Mouse (Mus musculus): ENCODE measurements around the gene St6galnac5. TPM values are rescaled to one million over a fixed set of nuclear protein-coding genes. Genes with fewer than 3 reads are reported as not detected.

St6galnac5 gene
- polyA plus RNA-seq (2015; fragmentation: Nextera tagmentation; extraction: Ambion mirVana): 0.02 and 0.03 TPM in 2 replicates

GRCm38 (mm10) chr3:152981988-152982387 lies at the start of gene St6galnac5:
Gene St6galnac5 (minus strand): TSS chr3:152982246.
- 2% methylated on average over 17 of the region's 17 CpGs for WGBS (ENCODE audit: insufficient replicate concordance)
- Histone ChIP-seq H3K4me2 (peak within 1 kb of the TSS; percentile 27), H3K27ac (replicated peaks) (no peak within 1 kb of the TSS), H3K4me1 (replicated peaks) (peaks cover 19% of the 10 kb centered on the region), H3K9me3 (replicated peaks) (no peaks in the 10 kb centered on the region), H3K36me3 (replicated peaks) (no peaks in the 10 kb centered on the region), H3K9ac (no peak within 1 kb of the TSS), H3K27me3 (peaks cover 57% of the 10 kb centered on the region), H3K4me3 (replicated peaks) (0 out of 2 replicates have a peak within 1 kb of the TSS, but pooled peaks have one; percentile 1)
- ATAC-seq (ENCODE audit: insufficient read depth): no peak

- Histone ChIP-seq H3K27ac (replicated peaks) (no peak overlapping the region), H3K4me3 (replicated peaks) (no peak overlapping the region), H3K9me3 (replicated peaks) (no peaks in the 10 kb centered on the region), H3K4me1 (replicated peaks) (no peaks in the 10 kb centered on the region), H3K36me3 (replicated peaks) (no peaks in the 10 kb centered on the region), H3K27me3 (no peaks in the 10 kb centered on the region), H3K9ac (no peak overlapping the region), H3K4me2 (no peak overlapping the region)
- WGBS (ENCODE audit: insufficient replicate concordance): 77% methylated on average over 5 of the region's 5 CpGs
- ATAC-seq (ENCODE audit: insufficient read depth): no peak
These were observed 48.7 kb upstream of the St6galnac5 start for GRCm38 (mm10) chr3:153030756-153031155.

- no peaks in the 10 kb centered on the region for H3K4me1 ChIP-seq (replicated peaks)
- no peaks in the 10 kb centered on the region for H3K27me3 ChIP-seq
- ATAC-seq (ENCODE audit: insufficient read depth): no peak
- H3K27ac ChIP-seq (replicated peaks): no peak overlapping the region
- H3K4me3 ChIP-seq (replicated peaks): no peak overlapping the region
- no peak overlapping the region for H3K4me2 ChIP-seq
- H3K36me3 ChIP-seq (replicated peaks): no peaks in the 10 kb centered on the region
- no peaks in the 10 kb centered on the region for H3K9me3 ChIP-seq (replicated peaks)
- H3K9ac ChIP-seq: no peak overlapping the region
- WGBS (ENCODE audit: insufficient replicate concordance): 73% methylated on average over 11 of the region's 11 CpGs
These were observed 42.0 kb upstream of the St6galnac5 start for GRCm38 (mm10) chr3:153024016-153024415.

- ATAC-seq (ENCODE audit: insufficient read depth): no peak
- Histone ChIP-seq H3K4me1 (replicated peaks) (no peaks in the 10 kb centered on the region), H3K4me3 (replicated peaks) (no peak overlapping the region), H3K27me3 (no peaks in the 10 kb centered on the region; the same call in 1 of the 2 replicates), H3K36me3 (replicated peaks) (no peaks in the 10 kb centered on the region), H3K27ac (replicated peaks) (no peak overlapping the region), H3K9me3 (replicated peaks) (no peaks in the 10 kb centered on the region), H3K4me2 (no peak overlapping the region), H3K9ac (no peak overlapping the region)
- 55% methylated on average over 10 of the region's 10 CpGs for WGBS (ENCODE audit: insufficient replicate concordance)
These were observed 36.0 kb upstream of the St6galnac5 start for GRCm38 (mm10) chr3:153018051-153018450.

GRCm38 (mm10) chr3:153016355-153016754 lies 34.3 kb upstream of the St6galnac5 start:
- Histone ChIP-seq H3K9ac (no peak overlapping the region), H3K4me2 (no peak overlapping the region), H3K27ac (replicated peaks) (no peak overlapping the region), H3K36me3 (replicated peaks) (no peaks in the 10 kb centered on the region), H3K4me1 (replicated peaks) (no peaks in the 10 kb centered on the region), H3K4me3 (replicated peaks) (no peak overlapping the region), H3K9me3 (replicated peaks) (no peaks in the 10 kb centered on the region), H3K27me3 (no peaks in the 10 kb centered on the region; the same call in 1 of the 2 replicates)
- 47% methylated on average over 8 of the region's 8 CpGs for WGBS (ENCODE audit: insufficient replicate concordance)
- ATAC-seq (ENCODE audit: insufficient read depth): no peak

GRCm38 (mm10) chr3:153006893-153007292 lies 24.8 kb upstream of the St6galnac5 start:
- whole genome bisulfite sequencing (ENCODE audit: insufficient replicate concordance): 71% methylated on average over 6 of the region's 6 CpGs
- H3K27ac ChIP-seq (replicated peaks): no peak overlapping the region
- no peak overlapping the region for H3K4me2 ChIP-seq
- no peaks in the 10 kb centered on the region for H3K27me3 ChIP-seq
- no peak overlapping the region for H3K9ac ChIP-seq
- H3K4me1 ChIP-seq (replicated peaks): no peaks in the 10 kb centered on the region
- no peaks in the 10 kb centered on the region for H3K9me3 ChIP-seq (replicated peaks)
- H3K4me3 ChIP-seq (replicated peaks): no peak overlapping the region
- H3K36me3 ChIP-seq (replicated peaks): no peaks in the 10 kb centered on the region
- no peak for ATAC-seq (ENCODE audit: insufficient read depth)

- Histone ChIP-seq H3K9ac (no peak overlapping the region), H3K4me1 (replicated peaks) (no peaks in the 10 kb centered on the region), H3K36me3 (replicated peaks) (no peaks in the 10 kb centered on the region), H3K4me2 (no peak overlapping the region), H3K27ac (replicated peaks) (no peak overlapping the region), H3K27me3 (no peaks in the 10 kb centered on the region), H3K4me3 (replicated peaks) (no peak overlapping the region), H3K9me3 (replicated peaks) (no peaks in the 10 kb centered on the region)
- ATAC-seq (ENCODE audit: insufficient read depth): no peak
- WGBS (ENCODE audit: insufficient replicate concordance): 69% methylated on average over 5 of the region's 5 CpGs
These were observed 16.9 kb upstream of the St6galnac5 start for GRCm38 (mm10) chr3:152998901-152999300.

- whole genome bisulfite sequencing (ENCODE audit: insufficient replicate concordance): 51% methylated on average over 5 of the region's 5 CpGs
- H3K27ac ChIP-seq (replicated peaks): no peak overlapping the region
- no peak overlapping the region for H3K4me2 ChIP-seq
- no peaks in the 10 kb centered on the region for H3K9me3 ChIP-seq (replicated peaks)
- no peaks in the 10 kb centered on the region for H3K27me3 ChIP-seq
- ATAC-seq (ENCODE audit: insufficient read depth): no peak
- no peak overlapping the region for H3K9ac ChIP-seq
- no peaks in the 10 kb centered on the region for H3K36me3 ChIP-seq (replicated peaks)
- no peaks in the 10 kb centered on the region for H3K4me1 ChIP-seq (replicated peaks)
- H3K4me3 ChIP-seq (replicated peaks): no peak overlapping the region
These were observed 16.1 kb upstream of the St6galnac5 start for GRCm38 (mm10) chr3:152998106-152998505.

- no peaks in the 10 kb centered on the region for H3K27me3 ChIP-seq
These were observed 11.6 kb upstream of the St6galnac5 start for GRCm38 (mm10) chr3:152993608-152994007.

GRCm38 (mm10) chr3:152990787-152991186 lies 8.7 kb upstream of the St6galnac5 start:
- no peak overlapping the region for H3K4me3 ChIP-seq (replicated peaks)
- H3K36me3 ChIP-seq (replicated peaks): no peaks in the 10 kb centered on the region
- 77% methylated on average over 2 of the region's 2 CpGs for WGBS (ENCODE audit: insufficient replicate concordance)
- no peak overlapping the region for H3K9ac ChIP-seq
- no peaks in the 10 kb centered on the region for H3K4me1 ChIP-seq (replicated peaks)
- no peak overlapping the region for H3K27ac ChIP-seq (replicated peaks)
- H3K27me3 ChIP-seq: no peaks in the 10 kb centered on the region
- no peak overlapping the region for H3K4me2 ChIP-seq
- no peaks in the 10 kb centered on the region for H3K9me3 ChIP-seq (replicated peaks)
- no peak for ATAC-seq (ENCODE audit: insufficient read depth)

More at GRCm38 (mm10) chr3:152993608-152994007, 11.6 kb upstream of the St6galnac5 start:
- no peak overlapping the region for H3K4me3 ChIP-seq (replicated peaks)
- no peaks in the 10 kb centered on the region for H3K36me3 ChIP-seq (replicated peaks)
- no peak overlapping the region for H3K9ac ChIP-seq
- H3K4me1 ChIP-seq (replicated peaks): no peaks in the 10 kb centered on the region
- H3K27ac ChIP-seq (replicated peaks): no peak overlapping the region
- H3K4me2 ChIP-seq: no peak overlapping the region
- ATAC-seq (ENCODE audit: insufficient read depth): no peak
- WGBS (ENCODE audit: insufficient replicate concordance): 52% methylated on average over 5 of the region's 5 CpGs
- H3K9me3 ChIP-seq (replicated peaks): no peaks in the 10 kb centered on the region

- 1% methylated on average over 47 of the region's 47 CpGs for WGBS (ENCODE audit: insufficient replicate concordance)
- no peak for ATAC-seq (ENCODE audit: insufficient read depth)
These were observed 770 bp downstream of the St6galnac5 start for GRCm38 (mm10) chr3:152980978-152981974.

More at GRCm38 (mm10) chr3:152980978-152981974, 770 bp downstream of the St6galnac5 start:
- H3K4me1 ChIP-seq (replicated peaks): peaks cover 19% of the 10 kb centered on the region
- H3K9me3 ChIP-seq (replicated peaks): no peaks in the 10 kb centered on the region
- no peaks in the 10 kb centered on the region for H3K36me3 ChIP-seq (replicated peaks)
- peak overlapping the region; percentile 27 for H3K4me2 ChIP-seq
- no peak overlapping the region for H3K9ac ChIP-seq
- 0 out of 2 replicates have a peak overlapping the region, but pooled peaks have one; percentile 1 for H3K4me3 ChIP-seq (replicated peaks)
- peaks cover 57% of the 10 kb centered on the region for H3K27me3 ChIP-seq
- H3K27ac ChIP-seq (replicated peaks): no peak overlapping the region

All from liver, embryonic 15.5 days (tissue).